Mouse (Mus musculus): Measurements from ENCODE around the gene Eloa.
A peak's percentile ranks its signal among the peaks of the same experiment; 100 is the strongest.

DNA sequence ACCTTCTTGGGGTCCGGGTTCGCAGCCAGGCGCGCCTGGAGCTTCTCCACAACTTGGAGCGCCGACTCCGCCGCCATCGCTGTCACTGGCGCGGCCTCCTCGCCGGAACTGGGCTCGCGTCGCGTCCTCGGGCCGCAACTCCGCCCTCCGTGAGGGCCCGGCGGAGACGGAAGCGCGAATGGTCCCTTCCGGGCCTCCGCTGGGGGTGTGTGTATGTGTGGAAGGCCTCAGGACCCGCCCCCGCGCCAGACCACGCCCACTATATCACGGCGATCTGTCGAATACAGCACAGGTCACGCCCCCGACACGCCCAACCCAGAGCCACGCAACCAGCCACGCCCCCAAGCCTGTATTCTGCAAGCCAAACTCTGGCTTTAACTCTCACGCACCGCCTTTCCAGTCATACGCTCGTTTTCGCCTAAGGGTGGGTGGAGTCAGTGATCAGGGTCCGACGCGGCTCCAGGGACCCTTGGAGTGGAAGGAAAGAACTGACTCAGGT is at the start of gene Eloa:
- no peak for TF ChIP-seq MAFK (IDR thresholded peaks at IDR 0.05; ENCODE audit: insufficient read depth, low read depth, low read length)
- no peak for TF ChIP-seq ZNF384 (IDR thresholded peaks at IDR 0.05; ENCODE audit: low read depth, low read length)
- no peak for TF ChIP-seq ZC3H11A (IDR thresholded peaks at IDR 0.05; ENCODE audit: borderline replicate concordance, low read depth, low read length)
- peak; percentile 73 for TF ChIP-seq HCFC1 (IDR thresholded peaks at IDR 0.05; ENCODE audit: borderline replicate concordance, insufficient read depth, low read length)

Data from ES-E14 (cell line).